Mouse (Mus musculus): ENCODE data around the gene Hoxc12. TPM values are rescaled to one million over a fixed set of nuclear protein-coding genes. Genes with fewer than 3 reads are reported as not detected.

The Hoxc12 gene
- total and polyA plus RNA-seq, 3 experiments, result not detected

DNA sequence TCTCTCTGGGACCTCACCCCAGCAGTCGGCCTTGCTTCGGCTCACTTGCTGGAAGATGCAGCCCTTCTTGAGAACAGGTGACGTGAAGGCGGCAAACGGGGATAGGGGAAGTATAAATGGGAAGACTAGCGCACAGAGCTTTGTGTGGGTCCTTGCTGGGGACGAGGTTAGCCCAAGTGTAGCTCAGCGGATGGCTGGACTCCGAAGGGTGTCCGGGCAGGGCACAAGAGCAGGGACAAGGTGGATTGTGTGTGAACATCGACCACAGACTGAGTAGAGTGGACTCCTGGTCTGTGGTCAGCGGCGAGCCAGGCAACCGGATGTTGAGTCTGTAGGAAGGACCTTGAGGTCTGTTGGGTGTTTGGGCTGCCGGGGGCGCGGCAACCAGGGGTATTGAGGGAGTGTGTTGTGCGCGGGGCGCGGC, 39.1 kb downstream of the Hoxc12 start:
- Histone ChIP-seq H3K4me3 (ENCODE audit: control insufficient read depth in 1 of 2, insufficient read depth in 1 of 2, low read depth in 2 of 2, low read length in 2 of 2) (peak overlapping the region; percentile 81 to 89), H3K4me1 (ENCODE audit: control insufficient read depth in 1 of 2, insufficient read depth in 2 of 2, low read length in 2 of 2) (peaks cover 16 to 26% of the 10 kb centered on the region in 2 experiments), H3K27ac (ENCODE audit: control insufficient read depth, low read depth, low read length) (peak overlapping the region; percentile 3), H3K9ac (ENCODE audit: control insufficient read depth, low read depth, low read length, poor library complexity, severe bottlenecking) (peak overlapping the region; percentile 93), H3K79me2 (ENCODE audit: control insufficient read depth, insufficient read depth, low read length, poor library complexity) (peaks cover 50% of the 10 kb centered on the region), H3K36me3 (ENCODE audit: control insufficient read depth in 1 of 2, insufficient read depth in 2 of 2, low read length in 2 of 2) (peaks cover 0 to 18% of the 10 kb centered on the region in 2 experiments; a peak in 2 of 4 replicates), H3K27me3 (ENCODE audit: control insufficient read depth in 1 of 2, insufficient read depth in 2 of 2, low read length in 2 of 2) (no peaks in the 10 kb centered on the region), H3K9me3 (replicated peaks; ENCODE audit: insufficient read depth, low read length) (no peaks in the 10 kb centered on the region)
- TF ChIP-seq SIN3A (IDR thresholded peaks at IDR 0.05; ENCODE audit: low read length) (peak; percentile 19), E2F4 (IDR thresholded peaks at IDR 0.05; ENCODE audit: borderline replicate concordance, low read depth, low read length) (no peak; the same call in 1 of the 2 replicates), POLR2A (IDR thresholded peaks at IDR 0.05; ENCODE audit: control insufficient read depth in 1 of 2, insufficient read depth in 1 of 2, low read depth in 1 of 2, low read length in 2 of 2, poor library complexity in 1 of 2) (peak in 1 of 2 experiments; percentile 50; a peak in 1 of 4 replicates), MEF2A (IDR thresholded peaks at IDR 0.05; ENCODE audit: extremely low read depth, insufficient replicate concordance, low read depth, low read length, poor library complexity, severe bottlenecking) (no peak), ZMIZ1 (IDR thresholded peaks at IDR 0.05; ENCODE audit: low read depth, low read length) (peak; percentile 27; the same call in 1 of the 2 replicates), USF1 (IDR thresholded peaks at IDR 0.05; ENCODE audit: low read depth, low read length) (0 out of 2 replicates have a peak, but pooled peaks have one; percentile 12), POLR2AphosphoS2 (IDR thresholded peaks at IDR 0.05; ENCODE audit: low read length) (peak; percentile 56; the same call in 1 of the 2 replicates), CHD1 (IDR thresholded peaks at IDR 0.05; ENCODE audit: low read depth, low read length) (no peak), ZKSCAN1 (IDR thresholded peaks at IDR 0.05; ENCODE audit: low read depth, low read length) (no peak), SMC3 (IDR thresholded peaks at IDR 0.05; ENCODE audit: low read depth, low read length) (no peak), MXI1 (IDR thresholded peaks at IDR 0.05; ENCODE audit: low read depth, low read length) (0 out of 2 replicates have a peak, but pooled peaks have one; percentile 3), TBP (IDR thresholded peaks at IDR 0.05; ENCODE audit: low read depth, low read length) (peak; percentile 55; the same call in 1 of the 2 replicates)
- DNase-seq (ENCODE audit: low read depth, low spot score), result peak; percentile 82

DNA sequence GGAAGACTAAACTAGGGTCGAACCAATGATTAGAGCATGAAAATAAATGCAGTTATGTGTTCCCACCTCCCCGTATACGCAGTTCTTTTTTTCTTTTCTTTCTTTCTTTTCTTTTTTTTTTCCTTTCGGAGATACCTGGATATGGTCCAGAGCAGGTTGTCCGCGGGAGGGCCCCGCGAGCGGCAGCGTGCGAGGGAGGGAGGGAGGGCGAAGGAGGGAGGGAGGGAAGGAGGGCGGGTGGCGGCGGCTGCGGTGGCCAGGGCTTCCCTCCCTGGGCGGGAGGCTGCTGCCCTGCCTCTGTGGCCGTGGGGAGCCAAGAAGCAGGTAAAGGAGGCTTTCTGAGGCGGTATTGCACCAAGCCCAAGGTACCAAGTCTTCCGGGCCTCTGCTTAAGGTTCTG, 39.6 kb downstream of the Hoxc12 start, which contains the start of gene Hoxc9:
TSS of gene Hoxc9 (plus strand) at position 269 of the 400 bp plus-strand sequence.
- Histone ChIP-seq H3K27me3 (ENCODE audit: control insufficient read depth in 1 of 2, insufficient read depth in 2 of 2, low read length in 2 of 2) (no peaks in the 10 kb centered on the region), H3K27ac (ENCODE audit: control insufficient read depth, low read depth, low read length) (peak within 1 kb of the TSS; percentile 83), H3K79me2 (ENCODE audit: control insufficient read depth, insufficient read depth, low read length, poor library complexity) (peaks cover 51% of the 10 kb centered on the region), H3K4me3 (ENCODE audit: control insufficient read depth in 1 of 2, insufficient read depth in 1 of 2, low read depth in 2 of 2, low read length in 2 of 2) (peak within 1 kb of the TSS; percentile 81 to 89), H3K36me3 (ENCODE audit: control insufficient read depth in 1 of 2, insufficient read depth in 2 of 2, low read length in 2 of 2) (peaks cover 0 to 18% of the 10 kb centered on the region in 2 experiments; a peak in 2 of 4 replicates), H3K9ac (ENCODE audit: control insufficient read depth, low read depth, low read length, poor library complexity, severe bottlenecking) (peak within 1 kb of the TSS; percentile 93), H3K9me3 (replicated peaks; ENCODE audit: insufficient read depth, low read length) (no peaks in the 10 kb centered on the region), H3K4me1 (ENCODE audit: control insufficient read depth in 1 of 2, insufficient read depth in 2 of 2, low read length in 2 of 2) (peaks cover 16 to 24% of the 10 kb centered on the region in 2 experiments)
- peak; percentile 76 for DNase-seq (ENCODE audit: low read depth, low spot score)
- 0 out of 4 replicates have a peak, but pooled peaks of 1 of the 2 experiments have one; percentile 14 for TF ChIP-seq EP300 (IDR thresholded peaks at IDR 0.05; ENCODE audit: low read depth in 1 of 2, low read length in 2 of 2)
- TF ChIP-seq ELF1 (IDR thresholded peaks at IDR 0.05; ENCODE audit: low read depth, low read length), result no peak
- no peak for TF ChIP-seq JUND (IDR thresholded peaks at IDR 0.05; ENCODE audit: low read depth, low read length)
- TF ChIP-seq MAX (IDR thresholded peaks at IDR 0.05; ENCODE audit: low read length), result no peak
- no peak for TF ChIP-seq USF1 (IDR thresholded peaks at IDR 0.05; ENCODE audit: low read depth, low read length)
- TF ChIP-seq NELFE (IDR thresholded peaks at IDR 0.05; ENCODE audit: low read depth, low read length), result peak; percentile 44
- TF ChIP-seq CTCF (IDR thresholded peaks at IDR 0.05 in 2 of 3, conservative IDR thresholded peaks at IDR 0.05 in 1 of 3; ENCODE audit: control insufficient read depth in 1 of 3, insufficient read depth in 1 of 3, low read depth in 2 of 3, low read length in 3 of 3, poor library complexity in 1 of 3, severe bottlenecking in 1 of 3), result no peak
- TF ChIP-seq HCFC1 (IDR thresholded peaks at IDR 0.05; ENCODE audit: low read depth, low read length), result peak; percentile 46; the same call in 1 of the 2 replicates
- no peak for TF ChIP-seq GABPA (IDR thresholded peaks at IDR 0.05; ENCODE audit: low read depth, low read length)
- TF ChIP-seq MYC (IDR thresholded peaks at IDR 0.05; ENCODE audit: low read depth, low read length), result no peak
- no peak for TF ChIP-seq USF2 (IDR thresholded peaks at IDR 0.05; ENCODE audit: borderline replicate concordance in 1 of 2, insufficient read depth in 1 of 2, low read depth in 1 of 2, low read length in 2 of 2)
- TF ChIP-seq SIN3A (IDR thresholded peaks at IDR 0.05; ENCODE audit: low read length), result peak; percentile 55
- no peak for TF ChIP-seq SMC3 (IDR thresholded peaks at IDR 0.05; ENCODE audit: low read depth, low read length)
- no peak for TF ChIP-seq BHLHE40 (IDR thresholded peaks at IDR 0.05; ENCODE audit: borderline replicate concordance, low read depth, low read length)
- TF ChIP-seq RCOR1 (IDR thresholded peaks at IDR 0.05; ENCODE audit: low read depth, low read length), result peak; percentile 51
- TF ChIP-seq POLR2AphosphoS2 (IDR thresholded peaks at IDR 0.05; ENCODE audit: low read length), result no peak; the same call in 1 of the 2 replicates
- TF ChIP-seq GATA1 (IDR thresholded peaks at IDR 0.05; ENCODE audit: low read depth, low read length), result no peak
- peak; percentile 89; the same call in 1 of the 2 replicates for TF ChIP-seq CHD1 (IDR thresholded peaks at IDR 0.05; ENCODE audit: low read depth, low read length)
- peak; percentile 2 to 55; a peak in 2 of 4 replicates for TF ChIP-seq POLR2A (IDR thresholded peaks at IDR 0.05; ENCODE audit: control insufficient read depth in 1 of 2, insufficient read depth in 1 of 2, low read depth in 1 of 2, low read length in 2 of 2, poor library complexity in 1 of 2)
- no peak for TF ChIP-seq ZC3H11A (IDR thresholded peaks at IDR 0.05; ENCODE audit: low read depth, low read length)
- TF ChIP-seq TBP (IDR thresholded peaks at IDR 0.05; ENCODE audit: low read depth, low read length), result no peak
- TF ChIP-seq E2F4 (IDR thresholded peaks at IDR 0.05; ENCODE audit: borderline replicate concordance, low read depth, low read length), result no peak
- no peak for TF ChIP-seq NRF1 (IDR thresholded peaks at IDR 0.05; ENCODE audit: insufficient read depth, low read depth, low read length, poor library complexity, severe bottlenecking)
- 0 out of 2 replicates have a peak, but pooled peaks have one; percentile 23 for TF ChIP-seq ETS1 (IDR thresholded peaks at IDR 0.05; ENCODE audit: low read depth, low read length)
- TF ChIP-seq ZKSCAN1 (IDR thresholded peaks at IDR 0.05; ENCODE audit: low read depth, low read length), result no peak

Measured in MEL (cell line).